Mouse (Mus musculus): ENCODE measurements around the gene Gm4131. TPM values are rescaled to one million over a fixed set of nuclear protein-coding genes. Genes with fewer than 3 reads are reported as not detected.
A peak's percentile ranks its signal among the peaks of the same experiment; 100 is the strongest.

Gene Gm4131
- polyA plus RNA-seq, 1 experiment from 2014 or later = 0.30 TPM

GRCm38 (mm10) chr14:62530951-62531350, 35.8 kb downstream of the Gm4131 start:
- H3K9ac ChIP-seq (replicated peaks; ENCODE audit: low read length) = no peak overlapping the region
- H3K36me3 ChIP-seq (ENCODE audit: insufficient read depth, low read length) = no peaks in the 10 kb centered on the region
- H3K4me3 ChIP-seq (ENCODE audit: low read length) = no peak overlapping the region
- no peak overlapping the region for H3K4me2 ChIP-seq (replicated peaks; ENCODE audit: low read depth, low read length)
- no peaks in the 10 kb centered on the region for H3K27me3 ChIP-seq (ENCODE audit: insufficient read depth, low read length)
- no peak for ATAC-seq (ENCODE audit: low FRiP score, low TSS enrichment)
- H3K9me3 ChIP-seq (ENCODE audit: low read length) = no peaks in the 10 kb centered on the region
- WGBS = 60% methylated on average over 2 of the region's 2 CpGs
- H3K27ac ChIP-seq (ENCODE audit: low read length) = no peak overlapping the region
- H3K4me1 ChIP-seq (ENCODE audit: insufficient read depth, low read length) = no peaks in the 10 kb centered on the region

- Histone ChIP-seq H3K4me3 (ENCODE audit: low read length) (no peak overlapping the region), H3K27me3 (ENCODE audit: insufficient read depth, low read length) (no peaks in the 10 kb centered on the region), H3K9ac (replicated peaks; ENCODE audit: low read length) (no peak overlapping the region), H3K4me1 (ENCODE audit: insufficient read depth, low read length) (no peaks in the 10 kb centered on the region), H3K27ac (ENCODE audit: low read length) (no peak overlapping the region), H3K9me3 (ENCODE audit: low read length) (no peaks in the 10 kb centered on the region), H3K36me3 (ENCODE audit: insufficient read depth, low read length) (no peaks in the 10 kb centered on the region), H3K4me2 (replicated peaks; ENCODE audit: low read depth, low read length) (no peak overlapping the region)
- 78% methylated on average over 1 of the region's 1 CpGs for WGBS
- no peak for ATAC-seq (ENCODE audit: low FRiP score, low TSS enrichment)
These were observed 53.9 kb downstream of the Gm4131 start for GRCm38 (mm10) chr14:62512845-62513244.

GRCm38 (mm10) chr14:62509350-62509749, 57.4 kb downstream of the Gm4131 start:
- no peak overlapping the region for H3K27ac ChIP-seq (ENCODE audit: low read length)
- ATAC-seq (ENCODE audit: low FRiP score, low TSS enrichment) = no peak
- H3K36me3 ChIP-seq (ENCODE audit: insufficient read depth, low read length) = no peaks in the 10 kb centered on the region
- H3K4me1 ChIP-seq (ENCODE audit: insufficient read depth, low read length) = no peaks in the 10 kb centered on the region
- no peaks in the 10 kb centered on the region for H3K9me3 ChIP-seq (ENCODE audit: low read length)
- H3K9ac ChIP-seq (replicated peaks; ENCODE audit: low read length) = no peak overlapping the region
- H3K4me2 ChIP-seq (replicated peaks; ENCODE audit: low read depth, low read length) = no peak overlapping the region
- WGBS = 68% methylated on average over 3 of the region's 3 CpGs
- H3K27me3 ChIP-seq (ENCODE audit: insufficient read depth, low read length) = no peaks in the 10 kb centered on the region
- H3K4me3 ChIP-seq (ENCODE audit: low read length) = no peak overlapping the region

- Histone ChIP-seq H3K36me3 (ENCODE audit: insufficient read depth, low read length) (no peaks in the 10 kb centered on the region), H3K4me3 (ENCODE audit: low read length) (no peak overlapping the region), H3K4me2 (replicated peaks; ENCODE audit: low read depth, low read length) (no peak overlapping the region), H3K27ac (ENCODE audit: low read length) (no peak overlapping the region), H3K4me1 (ENCODE audit: insufficient read depth, low read length) (no peaks in the 10 kb centered on the region), H3K9ac (replicated peaks; ENCODE audit: low read length) (no peak overlapping the region), H3K27me3 (ENCODE audit: insufficient read depth, low read length) (no peaks in the 10 kb centered on the region), H3K9me3 (ENCODE audit: low read length) (no peaks in the 10 kb centered on the region)
- 84% methylated on average over 3 of the region's 3 CpGs for WGBS
- ATAC-seq (ENCODE audit: low FRiP score, low TSS enrichment) = no peak
These were observed 60.5 kb downstream of the Gm4131 start for GRCm38 (mm10) chr14:62506261-62506660.

- Histone ChIP-seq H3K4me1 (ENCODE audit: insufficient read depth, low read length) (no peaks in the 10 kb centered on the region), H3K4me3 (ENCODE audit: low read length) (no peak overlapping the region), H3K4me2 (replicated peaks; ENCODE audit: low read depth, low read length) (no peak overlapping the region), H3K36me3 (ENCODE audit: insufficient read depth, low read length) (no peaks in the 10 kb centered on the region), H3K27me3 (ENCODE audit: insufficient read depth, low read length) (no peaks in the 10 kb centered on the region), H3K9ac (replicated peaks; ENCODE audit: low read length) (no peak overlapping the region), H3K9me3 (ENCODE audit: low read length) (no peaks in the 10 kb centered on the region), H3K27ac (ENCODE audit: low read length) (no peak overlapping the region)
- no peak for ATAC-seq (ENCODE audit: low FRiP score, low TSS enrichment)
- WGBS = 80% methylated on average over 7 of the region's 7 CpGs
These were observed 69.3 kb downstream of the Gm4131 start for GRCm38 (mm10) chr14:62497391-62497790.

GRCm38 (mm10) chr14:62496501-62496900, 70.2 kb downstream of the Gm4131 start:
- no peaks in the 10 kb centered on the region for H3K27me3 ChIP-seq (ENCODE audit: insufficient read depth, low read length)
- H3K27ac ChIP-seq (ENCODE audit: low read length) = no peak overlapping the region
- no peaks in the 10 kb centered on the region for H3K4me1 ChIP-seq (ENCODE audit: insufficient read depth, low read length)
- no peak for ATAC-seq (ENCODE audit: low FRiP score, low TSS enrichment)
- H3K9me3 ChIP-seq (ENCODE audit: low read length) = no peaks in the 10 kb centered on the region
- H3K36me3 ChIP-seq (ENCODE audit: insufficient read depth, low read length) = no peaks in the 10 kb centered on the region
- no peak overlapping the region for H3K9ac ChIP-seq (replicated peaks; ENCODE audit: low read length)
- no peak overlapping the region for H3K4me3 ChIP-seq (ENCODE audit: low read length)
- H3K4me2 ChIP-seq (replicated peaks; ENCODE audit: low read depth, low read length) = no peak overlapping the region
- 40% methylated on average over 1 of the region's 1 CpGs for WGBS

- Histone ChIP-seq H3K27ac (ENCODE audit: low read length) (no peak overlapping the region), H3K4me3 (ENCODE audit: low read length) (no peak overlapping the region), H3K36me3 (ENCODE audit: insufficient read depth, low read length) (no peaks in the 10 kb centered on the region), H3K9me3 (ENCODE audit: low read length) (no peaks in the 10 kb centered on the region), H3K4me2 (replicated peaks; ENCODE audit: low read depth, low read length) (no peak overlapping the region), H3K4me1 (ENCODE audit: insufficient read depth, low read length) (no peaks in the 10 kb centered on the region), H3K9ac (replicated peaks; ENCODE audit: low read length) (no peak overlapping the region), H3K27me3 (ENCODE audit: insufficient read depth, low read length) (no peaks in the 10 kb centered on the region)
- ATAC-seq (ENCODE audit: low FRiP score, low TSS enrichment) = no peak
- 80% methylated on average over 5 of the region's 5 CpGs for WGBS
These were observed 73.3 kb downstream of the Gm4131 start for GRCm38 (mm10) chr14:62493456-62493855.

- Histone ChIP-seq H3K27me3 (ENCODE audit: insufficient read depth, low read length) (no peaks in the 10 kb centered on the region), H3K9me3 (ENCODE audit: low read length) (no peaks in the 10 kb centered on the region), H3K4me1 (ENCODE audit: insufficient read depth, low read length) (no peaks in the 10 kb centered on the region), H3K4me3 (ENCODE audit: low read length) (no peak overlapping the region), H3K4me2 (replicated peaks; ENCODE audit: low read depth, low read length) (no peak overlapping the region), H3K27ac (ENCODE audit: low read length) (no peak overlapping the region), H3K9ac (replicated peaks; ENCODE audit: low read length) (no peak overlapping the region), H3K36me3 (ENCODE audit: insufficient read depth, low read length) (no peaks in the 10 kb centered on the region)
- 31% methylated on average over 16 of the region's 16 CpGs for WGBS
- peak; percentile 57; the same call in 1 of the 2 replicates for ATAC-seq (ENCODE audit: low FRiP score, low TSS enrichment)
These were observed 74.4 kb downstream of the Gm4131 start for GRCm38 (mm10) chr14:62492196-62492850.

- H3K36me3 ChIP-seq (ENCODE audit: insufficient read depth, low read length) = no peaks in the 10 kb centered on the region
- H3K4me2 ChIP-seq (replicated peaks; ENCODE audit: low read depth, low read length) = no peak overlapping the region
- no peaks in the 10 kb centered on the region for H3K27me3 ChIP-seq (ENCODE audit: insufficient read depth, low read length)
- H3K4me1 ChIP-seq (ENCODE audit: insufficient read depth, low read length) = no peaks in the 10 kb centered on the region
- 89% methylated on average over 7 of the region's 7 CpGs for WGBS
- H3K9me3 ChIP-seq (ENCODE audit: low read length) = no peaks in the 10 kb centered on the region
- ATAC-seq (ENCODE audit: low FRiP score, low TSS enrichment) = no peak
- no peak overlapping the region for H3K27ac ChIP-seq (ENCODE audit: low read length)
- H3K9ac ChIP-seq (replicated peaks; ENCODE audit: low read length) = no peak overlapping the region
- H3K4me3 ChIP-seq (ENCODE audit: low read length) = no peak overlapping the region
These were observed 78.5 kb downstream of the Gm4131 start for GRCm38 (mm10) chr14:62488270-62488669.

GRCm38 (mm10) chr14:62481381-62481780, 85.3 kb downstream of the Gm4131 start:
- H3K4me2 ChIP-seq (replicated peaks; ENCODE audit: low read depth, low read length) = no peak overlapping the region
- WGBS = 40% methylated on average over 8 of the region's 8 CpGs
- H3K9ac ChIP-seq (replicated peaks; ENCODE audit: low read length) = no peak overlapping the region
- no peaks in the 10 kb centered on the region for H3K9me3 ChIP-seq (ENCODE audit: low read length)
- H3K36me3 ChIP-seq (ENCODE audit: insufficient read depth, low read length) = no peaks in the 10 kb centered on the region
- no peak for ATAC-seq (ENCODE audit: low FRiP score, low TSS enrichment)
- no peaks in the 10 kb centered on the region for H3K27me3 ChIP-seq (ENCODE audit: insufficient read depth, low read length)
- H3K27ac ChIP-seq (ENCODE audit: low read length) = no peak overlapping the region
- no peak overlapping the region for H3K4me3 ChIP-seq (ENCODE audit: low read length)
- no peaks in the 10 kb centered on the region for H3K4me1 ChIP-seq (ENCODE audit: insufficient read depth, low read length)

All from kidney, embryonic 16.5 days (tissue).